Mouse (Mus musculus) retina, postnatal 1 day (tissue): ENCODE results near the gene D930020B18Rik.

Source experiments
- DNase-seq: peaks from one replicate; pipeline ENCODE4 v3.0.0-alpha.2; 2012

Gene D930020B18Rik

DNA sequence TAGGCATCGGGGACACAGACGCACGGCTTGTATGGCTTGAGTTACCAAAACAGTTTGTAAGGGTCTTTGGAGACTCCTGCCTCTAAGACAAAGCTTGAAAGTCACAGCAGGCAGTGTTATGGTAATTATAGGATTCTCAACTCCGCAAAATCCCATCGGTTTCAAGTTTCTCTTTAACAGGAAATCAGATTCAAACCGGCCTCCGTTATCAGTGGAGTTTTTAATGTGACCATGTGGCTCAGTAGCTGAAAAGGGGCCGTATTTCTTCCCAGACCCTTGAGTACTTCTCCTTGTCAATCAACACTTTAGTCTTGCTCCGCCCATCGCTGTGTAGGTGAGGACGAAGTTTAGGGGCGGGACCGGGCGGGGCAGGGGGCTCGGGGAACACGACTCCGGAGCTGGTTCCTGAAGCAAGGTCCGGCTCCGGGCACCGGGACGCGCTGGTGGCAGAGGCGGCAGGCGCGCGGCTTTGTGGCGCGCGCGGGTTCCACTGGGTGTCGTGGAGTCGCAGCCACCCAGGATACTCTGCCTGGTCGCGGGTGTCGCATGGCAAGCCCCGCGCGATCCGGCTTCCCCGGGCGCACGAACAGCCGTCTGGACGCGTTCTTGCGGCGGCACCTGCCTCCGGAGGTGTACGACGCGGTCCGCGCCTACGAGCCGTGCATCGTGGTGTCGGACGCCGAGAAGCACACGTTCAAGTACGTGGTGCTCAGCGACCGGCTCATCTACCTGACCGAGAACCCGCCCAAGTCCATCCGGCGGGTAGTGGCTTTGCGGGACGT is at the start of gene D930020B18Rik:
D930020B18Rik (plus strand) TSS at position 317 of the 782 bp plus-strand sequence.
- peak; percentile 53 for DNase-seq

DNA sequence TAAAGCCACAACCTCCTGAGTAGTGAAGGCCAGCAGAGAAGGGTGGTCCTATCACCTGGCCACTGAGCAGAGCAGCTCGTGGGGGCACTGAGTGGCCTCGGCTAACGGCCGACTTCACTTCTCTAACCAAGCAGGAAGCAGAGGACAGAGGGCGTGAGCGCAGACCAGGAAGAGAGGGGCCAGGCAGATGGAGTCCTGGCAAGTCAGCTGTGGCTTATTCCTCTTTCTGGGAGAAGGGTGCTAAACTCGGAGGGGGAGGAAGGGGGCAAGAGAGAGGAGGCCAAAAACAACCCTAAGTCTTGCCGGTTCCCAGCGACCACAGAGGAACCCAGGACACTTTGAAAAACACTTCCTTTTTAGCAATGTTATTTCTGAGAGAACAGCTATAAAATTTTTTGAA is 44.8 kb upstream of the D930020B18Rik start:
- DNase-seq, result no peak

DNA sequence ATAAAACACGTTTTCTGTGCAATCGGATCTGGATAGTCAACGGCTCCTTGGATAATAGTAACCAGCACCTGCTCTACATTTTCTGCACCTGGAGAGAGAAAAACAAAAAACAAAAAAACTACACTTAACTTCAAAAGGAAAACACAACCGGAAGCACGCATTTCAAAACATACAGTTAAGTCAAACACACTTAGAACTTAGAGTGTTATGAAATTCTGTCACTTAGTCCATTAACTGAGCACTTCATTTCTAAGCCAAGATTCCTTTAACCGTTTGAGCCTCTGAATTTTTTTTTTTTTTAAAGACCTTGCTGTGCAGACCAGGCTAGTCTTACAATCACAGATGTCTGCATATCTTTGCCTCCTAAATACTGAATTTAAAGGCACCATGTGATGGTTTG is 40.1 kb upstream of the D930020B18Rik start:
- DNase-seq, result no peak

DNA sequence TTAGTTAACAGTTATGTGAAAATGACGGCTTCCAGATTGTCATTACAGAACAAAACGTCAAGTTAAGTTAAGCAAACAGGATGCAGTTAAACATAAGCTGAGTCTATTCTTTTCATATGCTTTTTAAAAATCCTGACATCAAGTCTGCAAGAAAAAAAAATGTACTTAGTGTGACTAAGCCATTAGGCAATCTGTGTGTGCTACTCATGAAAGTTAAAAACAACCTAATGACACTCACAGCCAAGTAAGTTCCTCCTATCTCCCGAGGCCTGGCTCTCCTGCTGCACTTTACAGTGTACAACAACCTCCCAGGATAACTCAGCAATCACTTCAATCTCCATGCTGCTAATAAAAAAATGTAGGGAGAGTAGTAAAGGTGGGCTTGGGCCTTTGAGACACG is 37.8 kb upstream of the D930020B18Rik start:
- DNase-seq, result no peak

DNA sequence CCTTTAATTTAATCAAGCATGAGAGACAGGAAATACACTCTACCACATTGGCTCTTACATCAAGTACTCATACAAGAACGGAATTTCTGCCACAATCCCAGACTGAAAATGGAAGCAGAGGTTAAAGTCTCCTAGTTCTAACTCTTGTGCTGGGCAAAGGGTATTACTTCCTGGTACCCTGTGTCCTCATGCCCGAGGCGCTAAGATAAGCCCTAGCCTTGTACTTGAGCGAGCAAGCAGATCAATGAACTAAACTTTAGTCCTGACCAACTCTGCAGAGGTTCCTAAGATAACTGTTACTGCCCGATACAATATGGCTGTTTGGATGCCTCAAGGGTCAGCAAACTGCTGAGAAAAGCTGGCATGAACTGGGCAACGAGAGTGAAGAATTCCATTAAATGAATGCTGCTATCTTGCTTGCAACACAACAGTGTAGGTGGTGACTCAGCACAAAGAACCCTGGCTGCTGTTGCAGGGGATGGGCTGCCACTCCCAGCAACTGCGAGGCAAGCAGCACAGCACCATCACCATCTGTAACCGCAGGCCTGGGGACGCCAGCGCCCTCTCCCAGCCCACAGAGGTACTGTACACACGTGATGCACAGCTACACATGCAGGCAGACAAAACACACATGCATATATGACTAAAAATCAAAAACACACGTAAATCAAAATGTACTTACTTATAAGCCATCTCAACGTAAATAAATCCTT is 36.6 kb upstream of the D930020B18Rik start:
- DNase-seq, result no peak

DNA sequence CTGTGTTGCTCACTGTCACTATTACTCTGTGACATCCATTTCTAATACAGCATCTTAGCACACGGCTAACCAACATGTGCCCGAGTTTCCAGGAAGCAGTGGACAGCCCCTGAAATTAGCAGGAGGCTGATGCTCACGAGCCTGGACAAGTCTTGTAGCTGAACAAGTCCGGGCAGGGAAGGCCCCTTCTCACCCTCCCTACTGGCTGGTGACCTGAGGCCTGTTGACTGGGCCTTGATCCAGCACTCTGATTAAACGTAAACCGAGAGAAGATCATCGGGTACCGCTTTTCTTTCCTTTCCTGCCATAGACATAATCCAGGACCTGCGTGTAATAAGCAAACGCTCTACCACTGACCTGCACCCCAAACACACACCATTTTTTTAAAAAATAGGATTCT is 33.2 kb upstream of the D930020B18Rik start:
- no peak for DNase-seq

DNA sequence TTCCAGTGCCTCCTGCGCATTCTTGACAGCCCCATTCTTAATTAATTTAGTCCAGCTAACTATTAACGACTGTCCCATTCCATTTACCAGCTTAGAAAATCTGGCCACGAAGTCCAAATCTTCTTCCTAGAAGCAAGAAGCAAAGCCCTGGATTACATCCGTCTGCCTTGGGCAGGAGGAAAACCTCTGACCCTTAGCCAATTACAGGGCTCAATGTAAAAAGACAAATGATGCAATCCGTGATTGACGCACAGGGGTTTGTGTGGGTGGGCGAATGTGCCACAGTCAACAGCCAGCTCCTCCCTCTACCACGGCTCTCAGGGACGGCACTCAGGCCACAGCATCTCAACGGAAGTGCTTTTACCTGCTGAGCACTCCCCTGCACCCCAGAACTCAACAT is 29.8 kb upstream of the D930020B18Rik start:
- DNase-seq, result peak; percentile 24

DNA sequence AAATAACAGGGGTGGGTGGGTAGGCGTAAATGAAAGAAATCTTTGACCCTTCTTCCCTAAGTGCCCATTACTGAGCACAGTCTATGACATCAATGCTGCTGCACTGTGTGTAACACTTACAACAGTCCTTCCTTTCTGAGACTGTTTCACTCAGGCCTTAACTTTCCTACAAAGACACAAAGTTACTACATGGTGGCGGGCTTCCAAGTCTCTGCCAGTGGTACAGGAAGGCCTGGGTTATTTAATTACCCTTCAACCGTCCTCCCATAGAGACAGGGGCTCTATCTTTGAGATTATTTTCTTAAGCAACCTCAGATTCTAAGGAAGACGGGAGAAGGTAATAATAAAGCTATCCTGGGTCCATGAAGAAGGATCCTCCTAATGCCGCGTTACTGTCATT is 28.9 kb upstream of the D930020B18Rik start:
- DNase-seq, result no peak

DNA sequence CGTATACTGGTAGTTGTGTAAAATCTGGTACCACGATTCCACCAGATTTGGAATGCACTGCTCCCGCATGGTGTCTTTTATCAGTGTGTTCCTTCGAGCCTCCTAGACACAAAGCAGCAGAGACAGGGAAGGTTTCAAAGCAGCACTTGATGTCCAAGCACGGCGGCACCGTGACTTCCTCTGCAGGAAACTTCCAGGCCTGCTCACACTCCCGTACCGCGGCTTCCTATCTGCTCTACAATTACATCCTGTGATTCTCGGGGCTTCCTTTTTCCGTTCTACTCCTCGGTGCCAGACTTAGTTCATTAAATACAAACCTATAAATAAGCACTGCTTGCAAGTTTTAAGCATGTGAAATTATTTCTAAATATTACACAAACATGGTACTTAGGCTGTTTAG is 27.8 kb upstream of the D930020B18Rik start:
- no peak for DNase-seq

DNA sequence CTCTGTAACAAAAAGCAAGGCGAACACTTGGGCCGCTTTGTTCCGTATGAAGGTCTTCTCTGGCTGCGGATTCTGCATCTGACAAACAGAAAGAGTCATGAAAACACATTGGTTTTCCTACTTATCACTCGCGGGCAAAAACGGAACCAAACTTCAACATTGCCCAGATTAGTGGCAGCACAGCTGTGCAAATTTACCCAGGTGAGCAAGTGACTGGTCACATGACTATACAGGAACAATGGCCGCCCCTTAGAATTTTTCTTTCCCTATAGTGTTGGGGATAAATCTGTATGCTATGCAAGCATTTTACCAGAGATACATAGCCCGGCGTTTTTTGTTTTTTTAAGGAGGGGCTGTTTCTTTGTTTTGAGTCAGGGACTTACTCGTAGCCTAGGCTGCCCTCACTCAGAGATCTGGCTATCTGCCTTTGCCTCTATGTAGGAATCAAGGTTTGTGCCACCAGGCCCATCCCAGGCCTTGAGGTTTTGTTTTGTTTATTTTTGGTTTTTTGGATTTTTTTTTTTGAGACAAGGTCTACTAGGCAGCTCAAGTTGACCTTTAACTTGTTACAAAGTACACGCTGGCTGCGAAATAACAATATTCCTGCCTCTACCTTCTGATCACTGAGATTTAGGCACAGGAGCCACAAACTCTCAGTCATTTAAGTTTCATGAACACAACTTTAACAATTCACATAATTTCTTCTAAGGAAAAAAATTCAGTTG is 26.1 kb upstream of the D930020B18Rik start:
- DNase-seq, result no peak

DNA sequence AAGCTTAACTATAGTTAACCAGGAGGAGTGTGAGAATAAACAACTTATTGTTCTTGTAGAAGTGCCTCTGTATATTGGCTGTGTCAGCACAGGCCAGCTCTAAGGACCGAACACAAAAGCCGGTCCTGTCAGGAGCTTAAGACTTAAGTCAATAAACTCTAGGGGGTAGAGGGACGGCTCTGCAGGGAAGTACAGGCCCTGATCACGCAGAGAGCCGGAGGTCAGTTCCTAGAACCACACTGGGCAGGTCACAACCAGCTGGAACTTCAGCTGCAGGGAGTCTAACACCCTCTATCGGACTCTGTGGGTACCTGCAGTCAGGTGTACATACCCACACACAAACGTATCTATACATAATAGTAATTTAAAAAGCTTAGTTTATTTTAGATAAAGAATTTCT is 25.5 kb upstream of the D930020B18Rik start:
- no peak for DNase-seq

DNA sequence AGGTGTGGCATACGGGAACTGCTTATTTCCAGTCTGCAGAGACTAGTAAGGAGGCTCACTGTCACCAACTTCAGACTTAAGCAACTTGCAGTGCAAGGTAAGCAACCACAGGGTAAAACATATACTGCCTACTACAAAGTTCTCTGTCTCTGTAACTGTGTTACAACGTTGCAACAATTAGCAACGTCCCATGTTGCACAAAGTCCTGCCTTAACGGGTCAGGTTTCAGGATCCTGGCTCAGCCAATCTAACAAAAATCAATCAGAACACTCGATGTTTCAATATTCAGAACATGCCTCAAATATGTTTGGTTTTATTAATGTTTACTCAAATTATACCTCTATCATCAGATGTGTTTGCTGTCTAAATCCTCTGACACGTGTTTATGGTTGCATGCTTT is 19.0 kb upstream of the D930020B18Rik start:
- DNase-seq, result no peak

DNA sequence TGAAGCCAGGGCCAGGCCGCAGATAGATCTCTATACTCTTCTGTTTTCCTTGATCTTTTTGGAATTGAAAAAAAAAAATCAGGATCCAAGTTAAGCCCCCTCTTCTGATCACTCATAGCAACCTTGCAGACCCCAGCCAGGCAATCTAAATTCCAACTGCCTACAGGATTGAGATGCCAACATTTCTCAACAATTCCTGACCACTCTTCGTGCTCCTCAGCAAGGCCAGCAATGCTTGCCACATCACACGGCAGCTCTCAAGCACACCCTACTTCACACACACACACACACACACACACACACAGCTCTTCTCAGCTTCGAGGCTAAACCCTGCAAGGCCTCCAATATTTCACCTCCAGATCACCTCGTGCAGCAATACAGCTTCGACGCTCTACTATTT is 17.7 kb upstream of the D930020B18Rik start:
- DNase-seq, result no peak

DNA sequence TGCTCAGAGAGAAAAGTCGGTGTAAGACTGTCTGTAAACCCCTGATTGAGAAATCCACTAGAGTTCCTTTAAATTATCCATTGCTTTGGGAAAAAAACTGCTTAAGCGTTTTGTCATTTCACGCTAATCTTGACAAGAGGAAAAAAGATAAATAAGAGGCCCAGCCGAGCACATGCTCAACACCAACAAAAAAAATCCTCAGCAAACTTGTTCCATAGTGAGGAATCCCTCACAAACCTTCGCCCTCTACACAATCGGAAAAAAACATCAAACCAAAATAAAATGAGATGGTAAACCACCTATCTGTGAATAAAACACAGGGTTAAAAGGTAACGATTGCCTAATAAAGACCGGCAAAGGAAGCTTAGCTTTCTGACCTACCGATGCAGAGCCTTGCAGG is 16.4 kb upstream of the D930020B18Rik start:
- DNase-seq, result no peak

DNA sequence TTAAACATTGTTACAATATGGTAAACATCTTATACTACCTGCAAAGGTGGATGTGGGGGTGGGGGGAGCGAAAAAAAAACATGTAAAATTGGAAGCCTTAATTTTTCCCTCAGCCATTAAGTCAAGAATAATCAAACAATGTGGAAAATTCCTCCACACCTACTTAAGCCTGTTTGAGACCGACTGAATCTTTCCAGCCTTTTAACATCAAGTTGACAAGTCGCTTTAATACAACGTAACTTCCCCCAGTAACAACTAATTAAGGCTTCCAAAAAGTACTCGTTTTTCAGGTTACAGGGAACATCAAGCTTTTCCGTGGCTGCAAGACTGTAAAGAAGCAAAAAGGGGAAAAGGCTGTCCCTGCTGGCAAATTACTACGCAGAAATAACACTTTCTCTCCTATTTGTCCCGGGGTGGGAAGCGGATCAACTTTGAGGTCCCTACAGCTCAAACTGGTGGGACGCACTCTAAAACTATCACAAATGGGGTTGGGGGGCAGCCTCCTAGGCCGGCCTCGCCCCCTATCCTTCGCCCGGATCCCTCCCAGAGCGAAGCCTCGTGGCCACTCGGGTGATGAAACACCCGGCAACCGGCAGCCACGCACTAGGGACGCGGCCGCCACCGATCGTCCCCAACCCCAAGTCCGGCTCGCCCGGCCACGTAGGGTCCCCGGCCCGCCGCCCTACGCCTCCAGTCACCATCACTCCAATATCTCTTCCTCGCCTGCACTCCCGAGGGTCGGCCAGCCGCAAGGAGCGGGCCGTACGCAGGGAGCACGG is 15.8 kb upstream of the D930020B18Rik start:
- DNase-seq, result no peak

DNA sequence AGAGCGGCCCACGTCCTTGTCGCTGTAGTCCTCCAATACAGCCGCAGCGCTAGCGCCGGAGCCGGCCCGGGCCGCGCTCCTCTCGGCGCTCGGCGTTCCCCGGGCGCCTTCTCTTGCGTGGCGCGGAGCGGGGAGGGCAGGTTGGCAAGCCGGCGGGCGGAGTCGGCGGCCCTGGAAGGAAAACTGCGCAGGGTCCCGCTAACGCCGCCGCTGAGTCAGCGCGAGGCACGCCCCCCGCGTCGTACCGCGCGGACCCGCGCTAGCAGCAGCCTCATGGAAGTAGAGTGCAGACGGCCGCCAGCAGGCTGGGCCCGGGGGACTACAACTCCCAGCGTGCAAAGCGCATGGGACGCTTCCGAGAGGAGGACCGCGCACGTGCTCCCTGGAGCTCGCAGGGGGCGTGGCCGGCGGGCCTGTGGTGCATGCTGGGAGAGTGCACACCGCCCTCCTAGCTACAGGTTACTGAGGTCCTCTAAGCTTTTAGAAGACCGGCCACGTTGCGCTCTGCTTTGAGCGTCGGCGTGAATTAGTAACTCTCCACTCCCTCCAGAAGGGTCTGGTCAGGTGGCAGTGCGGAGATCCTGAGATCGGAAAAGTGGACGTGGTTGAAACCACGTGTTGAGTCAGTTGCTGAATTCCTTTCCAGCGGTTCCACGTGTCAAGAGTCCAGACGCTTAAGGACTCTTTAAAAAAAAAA is 15.1 kb upstream of the D930020B18Rik start, which contains the start of gene Xpot:
Xpot (minus strand) TSS at position 147 of the 697 bp plus-strand sequence.
- peak; percentile 98 for DNase-seq

DNA sequence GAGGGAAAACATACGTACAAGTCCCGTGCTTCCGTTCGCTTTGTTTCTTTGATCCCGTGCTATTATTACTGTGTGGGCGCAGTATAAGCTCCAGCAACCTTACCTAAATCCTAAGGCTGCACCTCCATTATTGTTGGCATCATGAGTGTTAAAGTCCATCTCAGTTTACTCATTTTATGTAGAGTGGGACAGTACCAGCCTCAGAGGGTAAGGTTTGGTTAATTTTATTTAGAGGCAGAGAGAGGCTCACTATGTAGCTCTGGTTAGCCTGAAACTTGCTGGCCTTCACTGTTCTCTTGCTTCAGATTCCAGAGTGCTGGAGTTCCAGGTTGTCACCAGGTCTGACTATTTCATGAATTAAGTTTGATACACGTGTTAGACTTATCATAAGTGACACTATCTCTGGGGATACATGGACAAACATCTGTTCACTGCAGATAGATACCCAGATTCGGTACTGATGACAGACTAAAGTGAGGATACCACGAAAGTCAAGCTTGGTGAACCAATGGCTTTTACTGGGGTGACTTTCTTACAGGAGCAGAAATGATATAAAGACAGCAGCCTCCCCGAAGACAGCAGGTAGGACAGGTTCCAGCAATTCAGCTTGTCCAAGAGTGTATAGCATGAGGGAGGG is 14.1 kb upstream of the D930020B18Rik start:
- no peak for DNase-seq

DNA sequence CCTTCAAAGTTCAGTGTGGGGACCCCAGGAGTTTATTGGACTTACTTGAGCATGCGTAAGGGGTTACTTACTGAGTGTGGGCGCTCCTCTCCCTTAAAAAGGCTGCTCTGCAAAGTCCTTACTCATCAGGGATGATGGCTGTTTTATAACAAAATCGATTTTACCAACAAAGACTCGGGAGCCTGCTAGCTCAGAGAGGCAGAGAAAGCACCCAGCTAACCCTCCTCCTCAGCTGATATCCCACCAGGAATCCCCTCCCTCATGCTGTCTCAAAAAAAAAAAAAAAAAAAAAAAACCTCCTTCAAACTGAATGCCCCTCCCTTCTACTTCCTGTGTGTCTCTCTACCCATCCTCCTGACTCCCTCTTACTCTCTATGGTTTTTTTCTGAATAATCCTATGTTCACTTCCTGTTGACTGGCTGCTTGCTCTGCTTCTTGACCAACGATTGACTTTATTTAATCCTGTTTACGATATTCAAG is 12.8 kb upstream of the D930020B18Rik start:
- no peak for DNase-seq

DNA sequence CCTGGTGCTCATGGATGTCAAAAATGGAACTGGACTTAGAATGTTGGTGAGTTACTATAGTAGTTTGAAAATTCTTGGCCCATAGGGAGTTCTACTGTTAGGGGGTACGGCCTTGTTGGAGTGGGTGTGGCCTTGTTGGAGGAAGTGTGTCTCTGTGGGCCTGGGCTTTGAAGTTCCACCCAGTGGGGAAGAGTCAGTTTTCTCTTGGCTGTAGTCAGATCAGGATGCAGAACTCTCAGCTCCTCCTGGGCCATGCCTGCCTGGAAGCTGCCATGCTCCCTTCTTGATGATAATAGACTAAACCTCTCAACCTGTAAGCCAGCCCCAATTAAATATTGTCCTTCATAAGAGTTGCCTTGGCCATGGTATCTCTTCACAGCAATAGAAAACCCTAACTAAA is 7.2 kb upstream of the D930020B18Rik start:
- no peak for DNase-seq

DNA sequence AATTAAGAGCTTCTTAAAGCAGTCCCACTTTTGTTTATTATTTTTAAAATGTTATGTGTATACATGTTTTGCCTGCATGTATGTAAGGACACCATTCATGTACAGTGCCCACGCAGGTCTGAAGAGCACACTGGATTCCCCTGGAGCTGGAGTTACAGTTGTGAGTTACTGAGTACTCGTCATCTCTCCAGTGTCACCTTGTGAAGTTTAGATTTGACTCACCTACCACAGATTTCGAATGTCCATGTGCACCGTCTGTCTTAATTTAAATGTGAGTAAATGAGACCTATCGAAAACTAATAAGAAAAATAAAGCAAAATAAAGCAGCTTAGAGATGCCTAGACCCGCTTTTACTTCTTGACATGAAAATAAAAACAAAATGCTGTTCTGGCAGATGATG is 5.1 kb upstream of the D930020B18Rik start:
- no peak for DNase-seq

DNA sequence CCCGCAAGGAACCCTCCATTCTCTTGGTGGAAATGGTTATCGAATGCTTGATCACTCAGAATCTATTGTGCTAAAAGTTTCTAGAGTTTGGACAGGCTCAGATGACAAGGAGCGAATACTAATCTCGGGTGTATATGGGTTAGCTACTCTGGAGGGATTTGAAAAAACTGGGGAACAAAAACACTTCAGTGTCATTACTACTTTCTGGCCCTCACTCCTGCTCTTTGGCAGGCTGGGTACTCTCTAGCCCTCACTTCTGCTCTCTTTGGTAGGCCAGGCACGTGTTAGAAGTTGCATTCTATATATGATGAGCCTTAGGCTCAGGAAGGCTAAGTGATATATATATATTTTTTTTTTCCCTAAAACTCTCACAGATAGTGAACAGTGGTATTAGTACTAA is 1.8 kb upstream of the D930020B18Rik start:
- DNase-seq, result no peak
